Mouse (Mus musculus) hematopoietic stem cell, adult 5-6 weeks (primary cell): Measurements from ENCODE around the gene Aif1. TPM values are rescaled to one million over a fixed set of nuclear protein-coding genes. Genes with fewer than 3 reads are reported as not detected.
A peak's percentile ranks its signal among the peaks of the same experiment; 100 is the strongest.

Source experiments
- ATAC-seq, 2 experiments: fragments of 125-278 bp in 1 of 2; replicated peaks in 1 of 2; 2 replicates each; pipeline ENCODE4 v1.8.0; 2016 to 2017; ENCODE audit warnings: inconsistent platforms in 2 of 2, mild to moderate bottlenecking in 2 of 2, moderate number of reproducible peaks in 2 of 2, low read depth in 1 of 2, moderate TSS enrichment in 1 of 2; ENCODE audit not compliant: low FRiP score in 2 of 2, poor library complexity in 2 of 2, severe bottlenecking in 2 of 2, insufficient read depth in 1 of 2, low TSS enrichment in 1 of 2
- total RNA-seq: library from RNA; stranded (forward); fragments of 172-1452, 232-1000 nt; gene quantifications from 2 replicates; pipeline ENCODE4 v1.2.3, GENCODE M21; 2017

The Aif1 gene
- total RNA-seq, 1 experiment from 2014 or later: not detected

DNA sequence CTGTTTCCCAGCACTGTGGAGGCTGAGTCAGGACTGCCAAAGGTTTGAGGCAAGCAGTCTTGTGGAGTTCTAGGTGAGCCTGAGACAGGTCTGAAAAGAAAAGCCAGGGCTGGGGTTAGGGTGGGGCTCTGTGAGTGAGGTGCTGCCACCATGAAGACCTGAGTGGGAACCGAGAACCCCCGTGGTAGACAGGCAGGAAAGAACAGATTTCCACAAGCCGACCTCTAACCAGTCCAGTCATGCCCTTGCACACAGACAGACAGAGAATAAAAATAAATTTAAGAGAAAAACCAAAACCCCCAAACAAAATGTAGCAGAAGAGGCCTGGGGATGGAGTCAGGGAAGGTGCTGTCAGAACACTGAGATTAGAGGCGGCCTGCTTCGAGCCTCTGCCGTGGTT, 486 bp downstream of the Aif1 start:
- ATAC-seq: no peak

DNA sequence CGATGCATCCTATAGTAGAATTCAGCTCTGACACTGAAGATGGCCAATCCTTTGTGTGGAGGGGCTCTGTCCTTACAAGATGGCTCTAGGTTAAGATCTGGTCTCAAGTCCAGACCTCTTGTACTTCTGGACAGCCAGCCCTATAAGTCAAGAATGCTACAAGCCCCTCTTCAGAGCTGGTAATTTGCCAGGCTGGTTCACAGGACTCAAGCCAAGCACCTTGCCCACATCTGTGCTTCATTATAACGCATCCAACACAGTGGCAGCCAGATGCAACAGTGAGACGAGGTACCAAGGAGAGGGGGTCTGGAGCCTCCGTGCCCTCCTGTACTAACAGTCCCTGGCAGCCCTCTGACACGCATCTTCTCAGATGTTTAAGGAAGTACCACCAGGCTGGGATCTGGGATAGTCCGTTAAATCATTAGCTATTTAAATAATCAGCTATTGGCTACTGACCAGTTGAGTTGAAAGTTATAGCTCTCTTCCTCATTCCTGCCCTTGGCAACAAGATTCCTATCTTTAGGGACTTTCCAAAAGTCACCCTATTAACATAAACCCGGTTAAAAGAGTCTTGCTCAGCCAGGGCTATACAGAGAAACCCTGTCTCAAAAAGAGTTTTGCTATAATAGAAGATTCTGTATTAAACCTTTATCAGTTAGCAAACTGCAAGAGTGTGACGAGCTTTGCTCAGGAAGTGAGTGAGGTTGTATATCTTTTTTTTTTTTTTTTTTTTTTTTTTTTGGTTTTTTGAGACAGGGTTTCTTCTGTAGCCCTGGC, 1.5 kb downstream of the Aif1 start:
- no peak for ATAC-seq

DNA sequence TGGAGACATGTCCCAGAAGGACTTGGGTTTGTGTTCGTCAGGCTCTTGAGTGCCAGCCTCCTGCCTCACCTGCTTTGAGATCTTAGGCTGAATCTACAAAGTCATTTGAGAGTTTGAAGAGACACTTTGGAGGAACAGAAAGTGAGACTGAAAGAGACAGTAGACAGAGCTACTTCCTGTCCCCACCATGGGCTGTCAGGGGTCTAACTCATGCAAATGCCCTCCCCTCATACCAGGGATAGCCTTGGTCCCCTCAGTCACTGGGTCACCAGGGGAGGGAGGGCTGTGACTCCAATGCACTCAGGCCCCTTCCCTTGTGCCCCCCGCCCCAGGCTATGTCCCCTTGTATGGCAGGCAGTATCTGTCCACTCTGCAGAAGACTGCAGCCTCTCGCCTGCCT, 2.5 kb downstream of the Aif1 start:
- no peak for ATAC-seq

DNA sequence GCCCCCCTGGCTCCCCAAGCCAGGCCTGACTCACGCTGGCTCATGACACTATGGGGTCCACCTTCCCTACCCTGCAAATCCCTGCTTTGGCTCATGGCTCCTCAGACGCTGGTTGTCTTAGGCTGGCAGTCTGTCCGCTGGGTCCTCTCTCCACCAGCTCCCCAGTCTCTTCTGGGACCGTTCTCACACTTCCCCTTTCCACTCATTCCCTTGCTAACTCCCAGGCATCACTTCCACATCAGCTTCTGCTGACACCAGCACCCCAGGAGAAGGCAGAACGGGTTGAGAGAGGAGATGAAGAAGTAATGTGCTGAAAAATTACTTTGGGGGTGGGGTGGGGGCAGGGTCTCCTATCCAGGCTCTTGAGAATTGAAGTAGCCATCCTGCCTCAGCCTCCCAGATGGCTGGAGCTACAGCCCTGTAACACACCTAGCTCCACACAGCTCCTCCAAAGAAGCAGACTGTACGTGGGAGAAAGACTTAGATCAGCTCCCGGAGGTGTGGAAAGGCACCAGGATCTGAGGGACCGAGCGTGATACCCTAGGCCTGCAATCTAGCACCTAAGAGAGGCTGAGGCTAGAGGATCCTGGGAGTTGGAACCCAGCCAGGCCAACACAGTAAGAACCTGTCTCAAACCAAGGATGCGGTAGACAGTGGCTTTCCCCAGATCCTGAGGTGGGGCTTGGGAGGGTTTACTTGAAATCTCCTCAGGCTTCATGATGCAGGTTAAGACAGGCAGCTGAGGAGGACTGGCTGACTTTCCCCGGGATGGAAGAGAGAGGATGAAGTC, 3.2 kb downstream of the Aif1 start:
- ATAC-seq: peak in 1 of 2 experiments; percentile 52; a peak in 1 of 4 replicates

DNA sequence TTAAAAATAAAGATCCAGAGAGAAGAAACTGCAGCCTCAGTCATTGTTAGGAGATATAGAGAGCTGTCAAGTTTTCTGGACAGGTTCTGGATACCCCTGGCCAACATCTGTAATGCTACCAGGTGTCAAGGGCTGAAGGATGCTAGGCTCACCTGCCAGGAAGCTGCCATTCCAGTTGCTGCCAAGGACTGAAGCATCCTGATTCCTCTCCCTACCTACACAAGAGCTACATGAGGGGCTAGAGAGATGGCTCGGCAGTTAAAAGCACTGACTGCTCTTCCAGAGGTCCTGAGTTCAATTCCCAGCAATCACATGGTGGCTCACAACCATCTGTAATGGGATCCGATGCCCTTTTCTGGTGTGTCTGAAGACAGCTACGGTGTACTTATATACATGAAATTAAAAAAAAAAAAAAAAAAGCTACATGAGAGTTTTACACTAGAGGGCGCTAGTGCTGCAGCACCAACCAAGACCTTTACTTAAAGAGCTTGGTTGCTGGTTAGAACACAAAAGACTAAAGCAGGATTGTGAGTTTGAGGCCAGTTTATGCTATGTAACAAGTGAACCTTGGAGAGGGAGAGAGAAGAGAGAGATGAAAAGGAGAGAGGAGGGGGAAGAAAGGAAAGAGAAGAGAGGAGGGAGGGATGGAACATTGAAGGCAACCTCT, 7.2 kb downstream of the Aif1 start:
- ATAC-seq: no peak

DNA sequence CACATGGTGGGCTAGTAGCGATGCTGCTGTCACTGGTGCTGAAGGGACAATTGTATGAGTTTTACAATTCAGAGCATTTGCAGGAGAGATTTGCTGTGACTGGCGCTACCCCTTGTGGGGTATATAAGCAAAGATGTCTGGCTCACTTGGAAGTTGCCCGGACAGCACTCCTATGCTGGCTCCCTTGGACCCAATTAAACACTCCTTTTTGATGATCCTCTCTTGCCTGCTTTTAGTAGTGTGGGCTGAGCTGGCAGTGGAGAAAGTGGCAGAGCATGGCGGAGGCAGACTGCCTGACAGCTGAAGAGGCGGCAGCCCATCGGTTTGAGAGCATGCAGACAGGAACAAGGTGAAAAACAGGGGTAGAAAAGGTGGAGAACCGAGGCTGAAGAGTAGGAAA, 8.1 kb downstream of the Aif1 start:
- ATAC-seq: no peak

DNA sequence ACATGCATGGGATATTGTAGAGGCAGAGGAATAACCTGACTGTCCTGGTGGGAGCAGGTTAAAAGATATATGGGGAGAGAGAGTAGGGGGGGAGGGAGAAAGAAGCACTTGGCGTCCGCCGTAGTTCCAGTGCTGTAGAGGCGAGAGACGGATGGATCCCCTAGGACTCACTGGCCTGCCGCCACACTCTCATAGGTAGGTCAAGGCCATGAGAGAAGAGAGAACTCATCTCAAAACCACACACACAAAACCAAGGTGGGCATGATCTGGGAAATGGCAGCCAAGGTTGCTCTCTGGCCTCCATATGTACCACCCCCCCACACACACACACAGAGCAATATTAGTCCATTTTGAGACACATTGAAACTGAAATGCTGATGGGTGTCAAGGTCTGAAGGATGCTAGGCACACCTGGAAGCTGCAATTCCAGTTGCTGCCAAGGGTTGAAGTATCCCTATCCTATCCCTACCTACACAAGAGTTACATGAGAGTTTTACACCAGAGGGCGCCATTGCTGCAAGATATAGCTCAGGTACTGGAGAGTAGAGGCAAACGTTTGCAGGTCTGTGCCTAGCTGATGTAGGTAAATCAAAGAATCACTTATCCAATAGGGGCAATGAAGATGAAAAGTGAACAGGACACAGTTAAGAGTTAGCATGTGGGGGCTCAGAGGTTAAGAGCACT, 9.4 kb downstream of the Aif1 start:
- ATAC-seq: no peak

DNA sequence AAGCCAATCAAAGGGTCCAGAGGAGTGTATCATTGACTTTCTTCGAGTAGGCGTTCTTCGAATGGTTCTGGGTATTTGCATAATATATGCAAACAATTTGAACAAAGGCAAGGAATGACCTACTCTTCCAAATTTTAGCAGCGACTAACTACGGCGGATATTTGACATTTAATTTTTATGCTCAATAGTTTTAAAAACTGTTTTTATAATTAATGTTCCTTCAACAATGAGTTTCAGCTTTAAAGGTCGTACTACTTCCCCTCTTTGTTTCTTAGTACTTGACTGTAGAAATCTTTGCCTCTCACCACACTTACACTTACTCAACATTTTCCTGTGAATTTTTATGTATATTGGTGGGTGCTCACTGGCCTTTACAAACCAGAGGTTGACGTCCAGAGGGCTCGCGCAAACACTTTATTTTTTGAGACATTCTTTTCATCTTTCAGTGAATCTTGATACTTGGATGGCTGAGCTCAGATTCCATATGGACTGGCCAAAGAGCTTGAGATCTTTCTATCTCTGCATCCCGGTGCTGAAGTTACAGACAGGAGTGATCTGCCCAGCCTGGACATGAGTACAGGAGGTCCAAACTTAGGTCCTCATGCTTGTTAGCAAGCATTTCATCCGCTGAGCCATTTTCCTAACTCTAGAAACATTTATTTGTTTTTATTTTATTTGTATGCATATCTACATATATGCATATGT, 10.3 kb downstream of the Aif1 start:
- ATAC-seq: no peak

DNA sequence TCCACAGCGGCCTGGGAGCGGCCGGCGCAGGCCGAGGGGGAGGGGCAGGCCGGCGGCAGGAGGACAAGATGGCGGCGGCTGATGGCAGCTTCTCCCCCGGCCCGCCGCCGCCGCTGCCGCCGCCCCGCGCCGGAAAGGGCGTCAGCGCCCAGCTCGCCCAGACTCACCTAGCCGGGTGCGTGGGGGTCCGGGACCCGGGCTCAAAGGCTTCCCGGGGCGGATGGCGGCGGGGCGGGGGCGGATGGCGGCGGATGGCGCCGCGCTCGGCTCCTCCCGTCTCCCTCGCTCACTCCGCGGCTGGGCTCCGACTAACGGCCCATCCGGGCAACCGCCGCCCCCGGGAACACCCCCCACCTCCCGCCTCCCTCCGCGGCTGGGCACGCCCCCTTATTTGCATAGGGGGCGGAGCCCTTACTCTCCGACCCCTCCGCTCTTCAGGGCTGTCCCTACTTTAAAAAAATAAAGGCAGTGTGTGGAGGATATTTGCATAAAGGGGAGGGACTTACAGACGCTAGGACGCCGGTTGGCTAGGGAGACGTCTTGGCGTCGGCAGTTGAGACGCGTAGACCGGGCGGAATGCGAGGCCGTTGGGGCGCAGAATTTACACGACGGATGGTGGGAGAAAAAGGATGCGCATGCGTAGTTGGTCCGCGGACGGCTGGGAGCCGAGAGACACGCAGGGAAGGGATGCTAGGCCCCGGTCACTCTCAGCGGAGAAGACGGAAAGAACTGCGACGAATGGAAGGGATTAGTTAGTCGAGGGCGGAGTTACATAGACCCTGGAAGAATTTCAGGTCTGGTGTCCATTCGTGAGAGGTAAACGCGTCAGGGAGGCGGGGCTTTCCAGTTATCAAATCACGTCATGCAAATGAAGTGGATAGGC, 11.1 kb downstream of the Aif1 start, which contains the start of gene Prrc2a:
Gene Prrc2a (minus strand): TSS at position 330 of the 883 bp plus-strand sequence.
- ATAC-seq: peak; percentile 93

DNA sequence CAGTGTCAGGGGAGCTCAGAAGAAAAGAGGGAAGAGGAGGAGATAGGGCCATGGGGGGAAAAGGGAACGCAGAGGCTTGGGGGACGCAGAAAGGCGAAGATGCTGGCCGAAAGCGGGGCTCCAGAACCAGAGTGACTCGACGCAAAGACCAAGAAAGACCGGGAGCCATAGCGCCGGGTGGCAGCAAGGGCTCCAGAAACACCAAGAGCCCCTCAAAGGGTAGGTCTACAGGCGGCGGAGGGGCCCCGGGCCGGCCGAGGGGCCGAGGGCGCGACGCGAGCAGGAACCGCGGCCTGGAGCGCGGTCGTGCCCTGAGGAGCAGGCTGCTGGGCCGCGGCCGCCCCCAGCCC, 11.7 kb downstream of the Aif1 start:
- ATAC-seq: no peak

DNA sequence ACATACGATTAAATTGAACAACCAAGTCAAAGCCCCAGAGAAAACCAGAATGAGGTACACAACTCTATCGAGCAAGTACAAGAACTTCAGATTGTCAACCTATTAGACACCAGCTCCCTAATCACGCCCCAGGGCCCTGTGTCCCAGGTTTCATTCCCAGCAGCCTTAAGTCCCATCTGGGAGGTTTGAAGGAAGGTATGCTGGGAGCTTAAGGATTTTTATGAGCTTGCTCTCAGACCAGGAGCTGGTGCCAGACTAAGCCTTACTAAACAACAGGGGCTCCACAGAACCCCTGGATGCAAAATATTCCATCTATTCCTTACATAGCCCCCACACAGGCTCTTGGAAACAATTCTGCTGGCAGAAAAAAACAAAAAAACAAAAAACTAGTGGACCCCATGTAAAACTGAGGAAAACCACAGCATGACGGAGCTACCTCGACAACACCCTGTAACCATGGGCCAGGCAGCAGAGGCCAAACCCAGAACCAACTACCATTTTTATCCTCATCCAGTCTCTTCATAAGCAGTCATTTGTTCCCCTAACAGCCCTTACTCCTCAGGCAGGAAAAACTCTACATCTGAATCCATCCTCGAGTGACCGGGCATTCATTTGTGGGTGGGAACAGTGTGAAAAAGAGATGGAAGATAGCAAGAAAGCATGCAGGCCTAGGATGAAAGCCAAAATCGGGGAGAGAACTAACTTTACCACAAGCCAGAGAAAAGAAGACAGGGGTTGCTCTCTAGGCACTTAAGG, 12.4 kb downstream of the Aif1 start:
- no peak for ATAC-seq

DNA sequence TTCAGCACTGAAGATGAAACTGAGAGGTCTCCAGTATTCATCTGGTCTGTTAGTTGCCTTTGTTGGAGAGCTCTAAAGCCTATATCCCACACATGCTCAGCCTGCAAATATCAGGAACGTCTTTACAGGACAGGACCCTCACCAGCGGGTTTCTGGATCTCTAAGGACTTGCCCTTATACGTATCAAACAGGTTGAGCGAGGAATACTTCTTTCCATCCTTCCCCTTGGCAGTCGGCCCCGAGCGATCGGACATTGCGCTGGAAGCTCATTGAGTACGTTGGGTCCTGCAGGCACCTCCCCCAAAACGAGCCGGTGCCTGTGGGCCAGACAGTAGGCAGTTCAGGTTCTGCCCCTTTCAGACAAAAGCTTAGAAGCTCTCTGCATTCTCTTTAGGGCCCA, 13.1 kb downstream of the Aif1 start:
- no peak for ATAC-seq

DNA sequence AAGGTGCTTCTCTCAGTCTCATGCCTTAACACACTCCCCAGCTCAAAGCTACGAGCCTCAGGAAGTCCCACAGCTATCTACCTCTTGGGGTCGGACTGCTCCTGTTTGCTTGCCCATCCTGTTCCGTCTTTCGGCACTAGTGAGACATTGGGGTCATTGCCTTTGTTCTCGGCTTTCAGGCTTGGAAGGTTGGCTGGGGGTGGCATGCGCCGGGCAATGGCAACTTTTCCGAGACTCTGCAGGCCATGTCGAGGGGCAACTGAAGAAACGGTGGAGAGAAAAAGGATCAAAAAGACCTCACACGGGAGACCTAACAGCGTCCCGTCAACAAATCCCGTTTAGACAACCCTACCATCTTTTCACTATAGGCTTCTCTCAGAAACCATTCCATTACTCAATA, 13.7 kb downstream of the Aif1 start:
- no peak for ATAC-seq

DNA sequence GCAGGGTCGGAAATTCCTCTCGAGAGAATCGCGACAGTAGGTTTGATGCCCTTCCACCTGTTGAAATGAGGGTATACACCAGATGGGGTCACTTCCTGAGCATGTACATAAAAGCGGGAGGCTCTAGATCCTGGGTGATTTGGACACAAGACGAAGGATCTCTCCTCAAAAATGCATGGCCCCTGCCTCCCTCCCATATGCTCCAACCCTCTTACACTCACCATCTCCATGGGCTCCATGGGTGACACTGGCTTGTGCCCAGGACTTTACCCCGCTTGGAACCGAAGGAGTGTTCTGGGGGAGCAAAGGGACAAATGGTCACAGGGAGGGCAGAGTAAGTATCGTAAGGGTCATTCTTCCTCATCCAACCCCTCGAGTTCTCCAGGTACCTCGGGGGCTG, 14.4 kb downstream of the Aif1 start:
- ATAC-seq: no peak

DNA sequence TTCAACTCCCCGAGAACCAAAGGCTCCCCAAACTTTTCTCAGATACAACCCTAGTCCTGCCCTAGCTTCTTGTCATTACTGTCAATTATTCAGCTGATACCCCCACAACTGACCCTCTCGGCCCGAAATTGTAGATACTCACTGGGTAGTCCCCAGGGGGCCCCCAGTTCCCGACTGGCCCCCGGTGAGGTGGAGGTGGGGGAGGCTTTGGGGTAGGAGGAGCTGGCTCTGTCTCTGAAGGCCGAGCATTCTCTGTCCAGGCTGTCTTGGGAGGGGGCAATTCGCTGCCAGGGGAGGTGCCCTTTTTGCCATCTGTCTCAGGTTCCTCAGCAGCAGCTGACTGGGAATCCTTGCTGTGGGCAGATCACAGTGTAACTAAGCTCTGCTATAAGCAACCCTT, 16.2 kb downstream of the Aif1 start:
- ATAC-seq: no peak
